Mouse (Mus musculus): ENCODE results near the gene Poc1a.

Poc1a gene

GRCm38 (mm10) chr9:106301446-106302080 lies 20.7 kb downstream of the Poc1a start:
- no peak for DNase-seq (ENCODE audit: low spot score in 2 of 2)

GRCm38 (mm10) chr9:106302446-106303150 lies 21.7 kb downstream of the Poc1a start:
- DNase-seq (ENCODE audit: low spot score in 2 of 2), result no peak

- no peak for DNase-seq (ENCODE audit: low spot score in 2 of 2)
Measured at GRCm38 (mm10) chr9:106303460-106303960, 22.6 kb downstream of the Poc1a start.

- DNase-seq (ENCODE audit: low spot score in 2 of 2), result no peak
Measured at GRCm38 (mm10) chr9:106305228-106305627, 24.4 kb downstream of the Poc1a start.

GRCm38 (mm10) chr9:106306662-106307351 lies 25.9 kb downstream of the Poc1a start:
- DNase-seq (ENCODE audit: low spot score in 2 of 2), result peak; percentile 28 to 64

GRCm38 (mm10) chr9:106308151-106308550 lies 27.3 kb downstream of the Poc1a start:
- no peak for DNase-seq (ENCODE audit: low spot score in 2 of 2)

GRCm38 (mm10) chr9:106308555-106308954 lies 27.7 kb downstream of the Poc1a start:
- no peak for DNase-seq (ENCODE audit: low spot score in 2 of 2)

GRCm38 (mm10) chr9:106308983-106309382 lies 28.1 kb downstream of the Poc1a start:
- no peak for DNase-seq (ENCODE audit: low spot score in 2 of 2)

GRCm38 (mm10) chr9:106309859-106310258 lies 29.0 kb downstream of the Poc1a start:
- no peak for DNase-seq (ENCODE audit: low spot score in 2 of 2)

- DNase-seq (ENCODE audit: low spot score in 2 of 2), result no peak
Measured at GRCm38 (mm10) chr9:106311625-106312191, 30.8 kb downstream of the Poc1a start.

GRCm38 (mm10) chr9:106312950-106313360 lies 32.1 kb downstream of the Poc1a start:
- no peak for DNase-seq (ENCODE audit: low spot score in 2 of 2)

- no peak for DNase-seq (ENCODE audit: low spot score in 2 of 2)
Measured at GRCm38 (mm10) chr9:106314196-106314595, 33.3 kb downstream of the Poc1a start.

GRCm38 (mm10) chr9:106318074-106318473 lies 37.2 kb downstream of the Poc1a start:
- DNase-seq (ENCODE audit: low spot score in 2 of 2), result no peak

- no peak for DNase-seq (ENCODE audit: low spot score in 2 of 2)
Measured at GRCm38 (mm10) chr9:106319095-106319494, 38.2 kb downstream of the Poc1a start.

GRCm38 (mm10) chr9:106322497-106322896 lies 41.6 kb downstream of the Poc1a start:
- DNase-seq (ENCODE audit: low spot score in 2 of 2), result no peak

- DNase-seq (ENCODE audit: low spot score in 2 of 2), result no peak
Measured at GRCm38 (mm10) chr9:106326241-106326640, 45.4 kb downstream of the Poc1a start.

- no peak for DNase-seq (ENCODE audit: low spot score in 2 of 2)
Measured at GRCm38 (mm10) chr9:106327125-106327809, 46.4 kb downstream of the Poc1a start.

GRCm38 (mm10) chr9:106328068-106328610 lies 47.3 kb downstream of the Poc1a start:
- no peak for DNase-seq (ENCODE audit: low spot score in 2 of 2)

GRCm38 (mm10) chr9:106328772-106329511 lies 48.1 kb downstream of the Poc1a start:
- no peak for DNase-seq (ENCODE audit: low spot score in 2 of 2)

- DNase-seq (ENCODE audit: low spot score in 2 of 2), result no peak
Measured at GRCm38 (mm10) chr9:106332746-106333145, 51.9 kb downstream of the Poc1a start.

GRCm38 (mm10) chr9:106337620-106338019 lies 56.8 kb downstream of the Poc1a start:
- DNase-seq (ENCODE audit: low spot score in 2 of 2), result no peak
